Mouse (Mus musculus) forebrain, embryonic 10.5 days (tissue): ENCODE measurements around the gene Guca2a. TPM values are rescaled to one million over a fixed set of nuclear protein-coding genes. Genes with fewer than 3 reads are reported as not detected.

Source experiments
- DNase-seq: peaks from one replicate; pipeline ENCODE4 v3.0.0-alpha.2; 2017; ENCODE audit warnings: low spot score; ENCODE audit errors: extremely low spot score
- H3K27ac ChIP-seq: fragments of 300-500 bp; sonication (generic); 2 replicates; pipeline ENCODE4 v1.5.1; 2016; ENCODE audit warnings: mild to moderate bottlenecking
- H3K27me3 ChIP-seq: fragments of 300-500 bp; sonication (generic); 2 replicates; pipeline ENCODE4 v1.6.1; 2016; ENCODE audit warnings: mild to moderate bottlenecking; ENCODE audit not compliant: poor library complexity, severe bottlenecking
- H3K36me3 ChIP-seq: fragments of 300-500 bp; sonication (generic); replicated peaks from 2 replicates; pipeline ENCODE4 v1.6.1; 2016; ENCODE audit warnings: mild to moderate bottlenecking, moderate library complexity
- H3K4me1 ChIP-seq: fragments of 300-500 bp; sonication (generic); 2 replicates; pipeline ENCODE4 v1.6.1; 2016
- H3K4me3 ChIP-seq: fragments of 300-500 bp; sonication (generic); 2 replicates; pipeline ENCODE4 v1.5.1; 2016; ENCODE audit warnings: mild to moderate bottlenecking, moderate library complexity
- H3K9me3 ChIP-seq: fragments of 300-500 bp; sonication (generic); 2 replicates; pipeline ENCODE4 v1.6.1; 2016; ENCODE audit warnings: mild to moderate bottlenecking, moderate library complexity
- WGBS: fragments of 180-500 bp; shearing (Covaris S2); methylation state at CpG from one replicate; pipeline ENCODE4 v1.1.7; 2016; 5-methylcytosine and 5-hydroxymethylcytosine counted together
- polyA plus RNA-seq: library from polyadenylated mRNA; unstranded; fragments of >200 nt; fragmentation: Nextera tagmentation; extraction: Ambion mirVana; gene quantifications from 2 replicates; pipeline ENCODE4 v1.2.1, GENCODE M21; 2016

The Guca2a gene
- polyA plus RNA-seq, 1 experiment from 2014 or later: not detected

GRCm38 (mm10) chr4:119658731-119659130, 21.2 kb downstream of the Guca2a start, which contains the start of gene Guca2b:
TSS of gene Guca2b (minus strand) at chr4:119658954.
- no peaks in the 10 kb centered on the region for H3K4me1 ChIP-seq
- WGBS: 86% methylated on average over 4 of the region's 4 CpGs
- H3K4me3 ChIP-seq: no peak within 1 kb of the TSS
- DNase-seq: no peak
- H3K27ac ChIP-seq: no peak within 1 kb of the TSS
- H3K9me3 ChIP-seq: 0 out of 2 replicates have a peak, but pooled peaks cover under 1% of the 10 kb centered on the region
- H3K36me3 ChIP-seq: no peaks in the 10 kb centered on the region
- H3K27me3 ChIP-seq: no peaks in the 10 kb centered on the region

DNA sequence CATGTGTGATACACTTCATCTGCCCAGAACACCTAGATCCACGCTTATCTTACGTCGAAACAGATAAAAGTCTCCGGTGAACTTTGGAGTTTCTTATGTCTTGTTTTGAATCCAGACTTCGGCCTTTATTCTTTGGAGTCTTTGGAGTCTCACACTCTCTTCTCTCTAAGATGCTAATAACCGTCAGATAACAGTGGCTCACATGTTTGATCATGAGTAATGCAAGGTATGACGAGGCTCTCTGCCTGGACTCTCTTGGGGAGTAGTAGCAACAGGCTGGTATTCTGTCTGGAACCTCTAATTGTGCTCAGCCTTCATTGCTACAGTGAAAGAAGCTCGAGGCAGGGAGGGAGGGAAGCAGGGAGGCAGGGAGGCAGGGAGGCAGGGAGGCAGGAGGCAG, 22.5 kb downstream of the Guca2a start:
- 87% methylated on average over 8 of the region's 8 CpGs for WGBS
- H3K9me3 ChIP-seq: no peaks in the 10 kb centered on the region
- DNase-seq: no peak

GRCm38 (mm10) chr4:119662151-119662550, 24.6 kb downstream of the Guca2a start:
- Histone ChIP-seq H3K9me3 (no peaks in the 10 kb centered on the region), H3K4me1 (peaks cover 8% of the 10 kb centered on the region), H3K4me3 (no peak overlapping the region), H3K36me3 (no peaks in the 10 kb centered on the region), H3K27me3 (no peaks in the 10 kb centered on the region), H3K27ac (no peak overlapping the region)
- no peak for DNase-seq
- 90% methylated on average over 4 of the region's 4 CpGs for WGBS

More for the DNA sequence above, 22.5 kb downstream of the Guca2a start:
- Histone ChIP-seq H3K27ac (no peak overlapping the region), H3K4me1 (no peaks in the 10 kb centered on the region), H3K4me3 (no peak overlapping the region), H3K36me3 (no peaks in the 10 kb centered on the region), H3K27me3 (no peaks in the 10 kb centered on the region)

DNA sequence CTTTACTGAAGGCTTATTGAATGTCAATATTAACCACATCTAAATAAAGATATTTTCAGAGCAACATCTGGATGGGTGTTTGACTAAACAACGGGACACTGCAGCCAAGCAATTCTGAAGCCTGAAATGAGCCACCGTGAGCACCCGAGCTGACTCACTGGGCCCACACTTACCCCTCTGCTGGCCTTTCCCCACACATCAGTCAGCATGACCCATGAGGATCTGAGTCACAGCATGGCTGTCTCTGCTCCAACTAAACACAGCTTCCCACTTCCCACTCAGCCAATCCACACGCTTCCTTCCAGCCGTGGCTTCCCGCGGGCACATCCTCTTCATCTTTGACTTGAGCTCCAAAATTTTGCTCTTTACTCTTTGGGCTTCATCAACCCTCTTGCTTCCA, 25.5 kb downstream of the Guca2a start:
- Histone ChIP-seq H3K36me3 (no peaks in the 10 kb centered on the region), H3K27me3 (no peaks in the 10 kb centered on the region), H3K9me3 (no peaks in the 10 kb centered on the region), H3K4me1 (peaks cover 8% of the 10 kb centered on the region), H3K4me3 (no peak overlapping the region), H3K27ac (no peak overlapping the region)
- WGBS: 91% methylated on average over 7 of the region's 7 CpGs
- DNase-seq: no peak

DNA sequence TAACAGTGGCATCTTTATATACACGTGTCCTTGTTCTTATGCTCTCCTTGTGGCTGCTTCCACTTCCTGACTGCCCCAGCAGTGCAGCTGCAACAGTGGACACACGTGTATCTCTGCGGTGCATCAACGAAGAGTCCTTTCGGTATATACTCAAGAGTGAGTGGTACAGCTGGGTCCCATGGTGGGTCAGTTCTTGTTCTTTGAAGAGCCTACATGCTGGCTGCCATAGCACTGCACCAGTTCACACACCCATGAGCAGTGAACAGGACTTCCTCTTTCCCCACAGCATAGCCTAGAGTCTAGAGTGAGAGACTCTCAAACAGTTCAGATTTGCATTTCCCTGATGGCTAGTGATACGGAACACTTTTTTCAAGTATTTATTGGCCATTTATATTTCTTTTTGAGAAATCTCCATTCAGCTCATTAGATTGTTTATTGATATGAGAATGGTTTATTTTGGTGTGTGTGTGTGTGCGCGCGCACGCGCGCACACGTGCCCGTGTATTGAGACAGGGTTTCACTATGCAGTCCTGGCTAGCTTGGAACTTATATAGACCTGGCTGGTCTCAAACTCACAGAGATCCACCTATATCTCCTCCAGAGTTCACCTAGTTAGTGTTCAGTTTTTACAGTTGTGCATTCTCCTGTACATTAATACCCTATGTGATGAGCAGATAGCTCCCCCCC, 26.0 kb downstream of the Guca2a start:
- no peak overlapping the region for H3K4me3 ChIP-seq
- no peaks in the 10 kb centered on the region for H3K27me3 ChIP-seq
- H3K4me1 ChIP-seq: peaks cover 8% of the 10 kb centered on the region
- H3K9me3 ChIP-seq: no peaks in the 10 kb centered on the region
- DNase-seq: no peak
- H3K27ac ChIP-seq: no peak overlapping the region
- H3K36me3 ChIP-seq: no peaks in the 10 kb centered on the region
- WGBS: 94% methylated on average over 14 of the region's 14 CpGs

DNA sequence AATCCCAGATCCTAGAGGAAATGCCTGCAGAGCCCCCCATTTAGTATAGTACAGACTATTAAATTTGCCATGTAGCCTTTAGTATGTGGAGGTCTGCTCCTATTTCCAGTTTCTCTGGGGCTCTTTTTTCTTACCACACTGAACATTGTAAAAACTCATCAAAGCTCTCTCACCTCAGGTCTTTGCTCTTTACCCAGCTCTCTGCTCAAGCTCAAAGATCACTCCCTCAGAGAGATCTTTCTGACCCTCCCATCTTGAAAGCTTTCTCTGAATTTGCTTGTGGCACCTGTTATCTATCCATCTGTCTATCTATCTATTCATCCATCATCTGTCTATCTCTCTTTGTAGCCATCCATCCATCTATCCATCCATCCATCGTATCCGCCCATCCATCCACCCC, 27.7 kb downstream of the Guca2a start:
- Histone ChIP-seq H3K4me3 (no peak overlapping the region), H3K36me3 (no peaks in the 10 kb centered on the region), H3K4me1 (peaks cover 19% of the 10 kb centered on the region), H3K9me3 (no peaks in the 10 kb centered on the region), H3K27ac (no peak overlapping the region), H3K27me3 (no peaks in the 10 kb centered on the region)
- no peak for DNase-seq
- 99% methylated on average over 2 of the region's 2 CpGs for WGBS

GRCm38 (mm10) chr4:119666116-119666515, 28.6 kb downstream of the Guca2a start:
- no peak for DNase-seq
- WGBS: 50% methylated on average over 8 of the region's 8 CpGs
- Histone ChIP-seq H3K27me3 (no peaks in the 10 kb centered on the region), H3K4me3 (no peak overlapping the region), H3K9me3 (no peaks in the 10 kb centered on the region), H3K4me1 (peaks cover 27% of the 10 kb centered on the region), H3K36me3 (no peaks in the 10 kb centered on the region), H3K27ac (no peak overlapping the region)

DNA sequence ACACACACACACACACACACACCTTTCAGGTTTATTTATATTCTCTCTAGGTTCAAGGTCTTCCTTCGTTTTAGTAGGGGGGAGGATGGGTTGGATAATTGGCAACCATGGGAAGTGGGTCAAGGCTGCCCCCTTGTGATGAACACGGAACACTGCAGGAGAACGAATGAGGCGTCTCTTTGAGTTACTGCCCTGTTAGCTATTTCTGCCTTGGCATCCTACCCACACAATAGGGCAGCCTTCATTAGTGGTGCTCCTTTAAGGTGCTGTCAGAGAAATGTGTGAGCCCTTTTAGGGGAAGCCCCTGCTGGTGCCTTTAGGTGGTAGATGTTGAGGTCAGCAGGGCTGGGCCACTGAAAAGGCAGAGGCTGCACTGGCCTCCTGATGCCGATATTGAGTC, 29.9 kb downstream of the Guca2a start:
- H3K27me3 ChIP-seq: no peaks in the 10 kb centered on the region
- no peaks in the 10 kb centered on the region for H3K9me3 ChIP-seq
- no peak overlapping the region for H3K27ac ChIP-seq
- H3K4me1 ChIP-seq: peaks cover 29% of the 10 kb centered on the region
- H3K4me3 ChIP-seq: no peak overlapping the region
- 24% methylated on average over 5 of the region's 5 CpGs for WGBS
- H3K36me3 ChIP-seq: no peaks in the 10 kb centered on the region
- DNase-seq: peak; percentile 38

GRCm38 (mm10) chr4:119668185-119668584, 30.7 kb downstream of the Guca2a start:
- Histone ChIP-seq H3K36me3 (no peaks in the 10 kb centered on the region), H3K4me1 (peaks cover 30% of the 10 kb centered on the region), H3K27ac (no peak overlapping the region), H3K4me3 (no peak overlapping the region), H3K9me3 (no peaks in the 10 kb centered on the region), H3K27me3 (no peaks in the 10 kb centered on the region)
- 96% methylated on average over 3 of the region's 3 CpGs for WGBS
- DNase-seq: no peak

DNA sequence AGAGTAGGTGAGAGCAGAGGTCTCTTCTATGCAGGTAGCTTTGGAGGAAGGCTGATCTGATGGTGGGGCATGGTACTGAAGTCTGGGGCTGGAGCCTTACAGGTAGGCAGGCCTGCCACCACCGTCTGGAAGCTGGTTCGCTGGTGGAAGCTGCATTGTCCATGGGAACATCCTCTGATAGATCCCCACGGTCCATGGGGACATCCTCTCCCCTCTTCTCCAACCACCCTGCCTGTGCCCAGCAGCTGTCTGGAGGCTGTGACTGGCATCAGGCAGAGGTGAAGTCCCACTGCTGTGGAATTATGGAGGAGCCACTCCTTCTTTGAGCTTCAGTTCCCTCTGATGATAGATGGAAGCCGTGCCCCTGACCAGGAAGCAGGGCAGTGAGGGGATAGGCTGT, 31.1 kb downstream of the Guca2a start:
- Histone ChIP-seq H3K4me3 (no peak overlapping the region), H3K36me3 (no peaks in the 10 kb centered on the region), H3K9me3 (no peaks in the 10 kb centered on the region), H3K4me1 (peaks cover 30% of the 10 kb centered on the region), H3K27me3 (no peaks in the 10 kb centered on the region), H3K27ac (no peak overlapping the region)
- DNase-seq: no peak
- 73% methylated on average over 4 of the region's 4 CpGs for WGBS

GRCm38 (mm10) chr4:119669356-119670209, 32.1 kb downstream of the Guca2a start:
- DNase-seq: no peak
- WGBS: 60% methylated on average over 10 of the region's 10 CpGs
- no peak overlapping the region for H3K4me3 ChIP-seq
- H3K9me3 ChIP-seq: no peaks in the 10 kb centered on the region
- no peaks in the 10 kb centered on the region for H3K27me3 ChIP-seq
- H3K4me1 ChIP-seq: peaks cover 30% of the 10 kb centered on the region
- no peaks in the 10 kb centered on the region for H3K36me3 ChIP-seq
- H3K27ac ChIP-seq: 0 out of 2 replicates have a peak overlapping the region, but pooled peaks have one; percentile 37

DNA sequence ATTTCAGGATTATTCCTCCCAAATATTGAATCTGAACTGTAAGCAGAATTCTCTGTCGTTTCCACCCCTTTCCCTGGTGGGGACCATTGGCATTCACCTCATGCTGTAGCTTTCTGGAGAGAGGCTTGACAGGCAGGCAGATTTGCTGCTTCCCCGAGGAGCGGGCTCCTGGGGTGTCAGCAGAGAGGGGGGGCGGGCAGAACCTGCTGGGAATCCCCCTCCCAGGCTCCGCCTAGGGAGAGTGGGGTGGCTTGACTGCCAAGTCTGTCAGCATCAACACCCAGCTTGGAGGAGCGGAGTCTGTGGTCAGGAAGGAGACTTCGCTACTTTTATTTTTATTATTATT, 32.7 kb downstream of the Guca2a start:
- Histone ChIP-seq H3K4me3 (no peak overlapping the region), H3K4me1 (peaks cover 30% of the 10 kb centered on the region), H3K27me3 (no peaks in the 10 kb centered on the region), H3K36me3 (no peaks in the 10 kb centered on the region), H3K9me3 (no peaks in the 10 kb centered on the region), H3K27ac (no peak overlapping the region)
- DNase-seq: no peak
- 37% methylated on average over 7 of the region's 7 CpGs for WGBS

GRCm38 (mm10) chr4:119670736-119671135, 33.2 kb downstream of the Guca2a start:
- 86% methylated on average over 6 of the region's 6 CpGs for WGBS
- no peak overlapping the region for H3K27ac ChIP-seq
- H3K36me3 ChIP-seq: no peaks in the 10 kb centered on the region
- H3K4me3 ChIP-seq: no peak overlapping the region
- no peaks in the 10 kb centered on the region for H3K9me3 ChIP-seq
- DNase-seq: no peak
- peaks cover 30% of the 10 kb centered on the region for H3K4me1 ChIP-seq
- H3K27me3 ChIP-seq: no peaks in the 10 kb centered on the region
